Mouse (Mus musculus): ENCODE results near the gene Tnfrsf22. TPM values are rescaled to one million over a fixed set of nuclear protein-coding genes. Genes with fewer than 3 reads are reported as not detected.

Tnfrsf22 gene
- polyA plus RNA-seq, 2 experiments = 13.0 to 20.5 TPM

GRCm38 (mm10) chr7:143626178-143626577 lies 23.3 kb downstream of the Tnfrsf22 start:
- WGBS = 58% methylated on average over 2 of the region's 2 CpGs
- Histone ChIP-seq H3K9ac (ENCODE audit: low read depth, low read length, severe bottlenecking) (no peak overlapping the region), H3K4me2 (replicated peaks; ENCODE audit: low read depth, low read length, severe bottlenecking) (no peak overlapping the region), H3K36me3 (ENCODE audit: control insufficient read depth, insufficient read depth, low read length) (no peaks in the 10 kb centered on the region), H3K27ac (replicated peaks; ENCODE audit: low read depth, low read length) (no peak overlapping the region), H3K4me1 (ENCODE audit: control insufficient read depth, insufficient read depth, low read length) (no peaks in the 10 kb centered on the region), H3K4me3 (replicated peaks; ENCODE audit: low read length) (no peak overlapping the region), H3K9me3 (ENCODE audit: control insufficient read depth, low read length) (no peaks in the 10 kb centered on the region), H3K27me3 (ENCODE audit: control insufficient read depth, insufficient read depth, low read length) (no peaks in the 10 kb centered on the region)
- DNase-seq (ENCODE audit: low spot score) (no peak), ATAC-seq (ENCODE audit: low FRiP score, low read depth) (no peak)
- TF ChIP-seq POLR2A (IDR thresholded peaks at IDR 0.05; ENCODE audit: borderline replicate concordance, extremely low read depth, insufficient read depth, insufficient read length) = no peak

GRCm38 (mm10) chr7:143625151-143625550 lies 24.3 kb downstream of the Tnfrsf22 start:
- Histone ChIP-seq H3K9me3 (ENCODE audit: control insufficient read depth, low read length) (no peaks in the 10 kb centered on the region), H3K36me3 (ENCODE audit: control insufficient read depth, insufficient read depth, low read length) (no peaks in the 10 kb centered on the region), H3K27ac (replicated peaks; ENCODE audit: low read depth, low read length) (no peak overlapping the region), H3K27me3 (ENCODE audit: control insufficient read depth, insufficient read depth, low read length) (no peaks in the 10 kb centered on the region), H3K4me1 (ENCODE audit: control insufficient read depth, insufficient read depth, low read length) (no peaks in the 10 kb centered on the region), H3K4me2 (replicated peaks; ENCODE audit: low read depth, low read length, severe bottlenecking) (no peak overlapping the region), H3K9ac (ENCODE audit: low read depth, low read length, severe bottlenecking) (no peak overlapping the region), H3K4me3 (replicated peaks; ENCODE audit: low read length) (no peak overlapping the region)
- ATAC-seq (ENCODE audit: low FRiP score, low read depth) = no peak
- DNase-seq (ENCODE audit: low spot score) = no peak
- TF ChIP-seq POLR2A (IDR thresholded peaks at IDR 0.05; ENCODE audit: borderline replicate concordance, extremely low read depth, insufficient read depth, insufficient read length) = no peak
- WGBS = 68% methylated on average over 5 of the region's 5 CpGs

- no peak overlapping the region for H3K4me2 ChIP-seq (replicated peaks; ENCODE audit: low read depth, low read length, severe bottlenecking)
- H3K27ac ChIP-seq (replicated peaks; ENCODE audit: low read depth, low read length) = no peak overlapping the region
- DNase-seq (ENCODE audit: low spot score) = no peak
- no peaks in the 10 kb centered on the region for H3K9me3 ChIP-seq (ENCODE audit: control insufficient read depth, low read length)
- TF ChIP-seq POLR2A (IDR thresholded peaks at IDR 0.05; ENCODE audit: borderline replicate concordance, extremely low read depth, insufficient read depth, insufficient read length) = no peak
- no peaks in the 10 kb centered on the region for H3K36me3 ChIP-seq (ENCODE audit: control insufficient read depth, insufficient read depth, low read length)
- H3K9ac ChIP-seq (ENCODE audit: low read depth, low read length, severe bottlenecking) = no peak overlapping the region
- no peak for ATAC-seq (ENCODE audit: low FRiP score, low read depth)
- H3K4me3 ChIP-seq (replicated peaks; ENCODE audit: low read length) = no peak overlapping the region
- no peaks in the 10 kb centered on the region for H3K4me1 ChIP-seq (ENCODE audit: control insufficient read depth, insufficient read depth, low read length)
- 81% methylated on average over 3 of the region's 3 CpGs for WGBS
- H3K27me3 ChIP-seq (ENCODE audit: control insufficient read depth, insufficient read depth, low read length) = no peaks in the 10 kb centered on the region
Measured at GRCm38 (mm10) chr7:143624561-143624960, 24.9 kb downstream of the Tnfrsf22 start.

GRCm38 (mm10) chr7:143620951-143621350 lies 28.5 kb downstream of the Tnfrsf22 start:
- no peaks in the 10 kb centered on the region for H3K36me3 ChIP-seq (ENCODE audit: control insufficient read depth, insufficient read depth, low read length)
- DNase-seq (ENCODE audit: low spot score) (no peak), ATAC-seq (ENCODE audit: low FRiP score, low read depth) (no peak)
- no peak overlapping the region for H3K4me2 ChIP-seq (replicated peaks; ENCODE audit: low read depth, low read length, severe bottlenecking)
- 65% methylated on average over 1 of the region's 1 CpGs for WGBS
- H3K27me3 ChIP-seq (ENCODE audit: control insufficient read depth, insufficient read depth, low read length) = no peaks in the 10 kb centered on the region
- no peak overlapping the region for H3K9ac ChIP-seq (ENCODE audit: low read depth, low read length, severe bottlenecking)
- no peak overlapping the region for H3K27ac ChIP-seq (replicated peaks; ENCODE audit: low read depth, low read length)
- no peaks in the 10 kb centered on the region for H3K4me1 ChIP-seq (ENCODE audit: control insufficient read depth, insufficient read depth, low read length)
- H3K4me3 ChIP-seq (replicated peaks; ENCODE audit: low read length) = no peak overlapping the region
- no peak for TF ChIP-seq POLR2A (IDR thresholded peaks at IDR 0.05; ENCODE audit: borderline replicate concordance, extremely low read depth, insufficient read depth, insufficient read length)
- no peaks in the 10 kb centered on the region for H3K9me3 ChIP-seq (ENCODE audit: control insufficient read depth, low read length)

- 0 out of 2 replicates have a peak overlapping the region, but pooled peaks have one; percentile 29 for H3K27ac ChIP-seq (replicated peaks; ENCODE audit: low read depth, low read length)
- no peak for ATAC-seq (ENCODE audit: low FRiP score, low read depth)
Measured at GRCm38 (mm10) chr7:143614404-143615135, 34.9 kb downstream of the Tnfrsf22 start.

More at GRCm38 (mm10) chr7:143614404-143615135, 34.9 kb downstream of the Tnfrsf22 start:
- H3K4me2 ChIP-seq (replicated peaks; ENCODE audit: low read depth, low read length, severe bottlenecking) = no peak overlapping the region
- no peaks in the 10 kb centered on the region for H3K9me3 ChIP-seq (ENCODE audit: control insufficient read depth, low read length)
- H3K4me1 ChIP-seq (ENCODE audit: control insufficient read depth, insufficient read depth, low read length) = no peaks in the 10 kb centered on the region
- no peaks in the 10 kb centered on the region for H3K36me3 ChIP-seq (ENCODE audit: control insufficient read depth, insufficient read depth, low read length)
- no peak for DNase-seq (ENCODE audit: low spot score)
- WGBS = 65% methylated on average over 9 of the region's 9 CpGs
- H3K4me3 ChIP-seq (replicated peaks; ENCODE audit: low read length) = no peak overlapping the region
- no peak for TF ChIP-seq POLR2A (IDR thresholded peaks at IDR 0.05; ENCODE audit: borderline replicate concordance, extremely low read depth, insufficient read depth, insufficient read length)
- no peaks in the 10 kb centered on the region for H3K27me3 ChIP-seq (ENCODE audit: control insufficient read depth, insufficient read depth, low read length)
- H3K9ac ChIP-seq (ENCODE audit: low read depth, low read length, severe bottlenecking) = no peak overlapping the region
